Mouse (Mus musculus) heart, embryonic 13.5 days (tissue): ENCODE measurements at regions not wholly inside any gene's neighbourhood (a gene's known extent, or its start where the extent isn't known, plus 50 kb on each side); places are given as distances from the start of the nearest gene placed in this dataset.

Experiments
- ATAC-seq: fragments of 200-750 bp; cut with Nextera tagmentation; 2 replicates; pipeline ENCODE4 v1.8.0; 2017; ENCODE audit warnings: moderate TSS enrichment; ENCODE audit not compliant: insufficient number of reproducible peaks, low FRiP score, low TSS enrichment; ENCODE audit errors: extremely low read depth
- H3K27ac ChIP-seq: fragments of 300-500 bp; sonication (generic); replicated peaks from 2 replicates; pipeline ENCODE4 v1.5.1; 2015; ENCODE audit warnings: moderate library complexity, mild to moderate bottlenecking, inconsistent platforms
- H3K27me3 ChIP-seq: fragments of 300-500 bp; sonication (generic); replicated peaks from 2 replicates; pipeline ENCODE4 v1.6.1; 2015; ENCODE audit warnings: mild to moderate bottlenecking, inconsistent platforms
- H3K36me3 ChIP-seq: fragments of 300-500 bp; sonication (generic); 2 replicates; pipeline ENCODE4 v1.6.1; 2015; ENCODE audit warnings: mild to moderate bottlenecking, inconsistent platforms
- H3K4me1 ChIP-seq: fragments of 300-500 bp; sonication (generic); 2 replicates; pipeline ENCODE4 v1.6.1; 2015; ENCODE audit warnings: inconsistent platforms
- H3K4me2 ChIP-seq: fragments of 300-500 bp; sonication (generic); 2 replicates; pipeline ENCODE4 v1.6.1; 2015; ENCODE audit warnings: inconsistent platforms, mild to moderate bottlenecking, moderate library complexity
- H3K4me3 ChIP-seq: fragments of 300-500 bp; sonication (generic); 2 replicates; pipeline ENCODE4 v1.5.1; 2015; ENCODE audit warnings: moderate library complexity, mild to moderate bottlenecking, inconsistent platforms
- H3K9ac ChIP-seq: fragments of 300-500 bp; sonication (generic); 2 replicates; pipeline ENCODE4 v1.6.1; 2015; ENCODE audit warnings: inconsistent platforms, mild to moderate bottlenecking, moderate library complexity
- H3K9me3 ChIP-seq: fragments of 300-500 bp; sonication (generic); 2 replicates; pipeline ENCODE4 v1.6.1; 2016; ENCODE audit warnings: inconsistent platforms
- WGBS: fragments of 180-500 bp; shearing (Covaris S2); methylation state at CpG from one replicate; pipeline ENCODE4 v1.1.7; 2015; ENCODE audit warnings: mixed read lengths; 5-methylcytosine and 5-hydroxymethylcytosine counted together

DNA sequence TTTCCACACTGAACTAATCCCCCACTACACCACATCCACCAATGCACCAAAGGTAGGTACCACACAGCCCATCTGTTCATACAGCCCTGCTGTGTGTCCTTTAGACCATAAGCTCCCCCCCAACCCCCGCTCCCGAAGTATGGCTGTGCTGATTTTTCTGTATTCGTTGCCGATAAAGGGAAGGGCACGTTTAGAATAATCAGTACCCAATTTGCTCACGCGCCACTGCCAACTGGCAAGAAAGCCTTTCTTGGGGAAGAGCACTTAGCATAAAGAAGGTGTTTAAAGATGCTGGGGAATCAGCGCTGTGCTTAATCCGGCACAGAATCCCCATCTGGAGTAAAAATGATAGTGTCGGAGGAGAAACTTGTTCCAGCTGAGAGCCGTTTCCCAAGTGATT lies 111.4 kb downstream of the Cd83 start:
- Histone ChIP-seq H3K4me1 (peaks cover 2% of the 10 kb centered on the region; the same call in 1 of the 2 replicates), H3K27me3 (no peaks in the 10 kb centered on the region), H3K4me2 (no peak overlapping the region), H3K9me3 (no peaks in the 10 kb centered on the region), H3K4me3 (no peak overlapping the region), H3K27ac (no peak overlapping the region), H3K9ac (no peak overlapping the region), H3K36me3 (no peaks in the 10 kb centered on the region)
- 76% methylated on average over 11 of the region's 11 CpGs for WGBS
- ATAC-seq = no peak

DNA sequence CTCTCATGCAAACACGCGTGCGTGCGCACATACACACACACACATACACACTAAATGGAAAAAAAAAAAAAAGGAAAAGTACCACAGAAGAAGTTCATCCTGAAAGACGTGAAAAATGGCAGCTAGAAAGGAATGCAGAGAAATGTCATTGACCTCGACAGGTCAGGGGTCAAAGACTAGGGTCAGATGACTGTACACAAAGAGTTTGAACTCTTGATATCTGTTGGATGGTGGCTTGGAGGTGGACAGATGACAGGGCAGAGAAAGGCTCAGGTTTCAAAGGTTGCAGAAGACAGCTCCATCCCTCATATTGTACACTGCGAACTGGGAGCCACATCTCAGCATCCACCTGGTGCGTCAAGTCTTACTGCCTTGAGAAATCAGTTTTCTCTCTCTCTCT lies 112.5 kb downstream of the Cd83 start:
- Histone ChIP-seq H3K9me3 (no peaks in the 10 kb centered on the region), H3K27me3 (no peaks in the 10 kb centered on the region), H3K36me3 (no peaks in the 10 kb centered on the region), H3K4me3 (no peak overlapping the region), H3K9ac (no peak overlapping the region), H3K4me2 (no peak overlapping the region), H3K27ac (no peak overlapping the region), H3K4me1 (peaks cover 5% of the 10 kb centered on the region; the same call in 1 of the 2 replicates)
- no peak for ATAC-seq
- WGBS = 79% methylated on average over 8 of the region's 8 CpGs

DNA sequence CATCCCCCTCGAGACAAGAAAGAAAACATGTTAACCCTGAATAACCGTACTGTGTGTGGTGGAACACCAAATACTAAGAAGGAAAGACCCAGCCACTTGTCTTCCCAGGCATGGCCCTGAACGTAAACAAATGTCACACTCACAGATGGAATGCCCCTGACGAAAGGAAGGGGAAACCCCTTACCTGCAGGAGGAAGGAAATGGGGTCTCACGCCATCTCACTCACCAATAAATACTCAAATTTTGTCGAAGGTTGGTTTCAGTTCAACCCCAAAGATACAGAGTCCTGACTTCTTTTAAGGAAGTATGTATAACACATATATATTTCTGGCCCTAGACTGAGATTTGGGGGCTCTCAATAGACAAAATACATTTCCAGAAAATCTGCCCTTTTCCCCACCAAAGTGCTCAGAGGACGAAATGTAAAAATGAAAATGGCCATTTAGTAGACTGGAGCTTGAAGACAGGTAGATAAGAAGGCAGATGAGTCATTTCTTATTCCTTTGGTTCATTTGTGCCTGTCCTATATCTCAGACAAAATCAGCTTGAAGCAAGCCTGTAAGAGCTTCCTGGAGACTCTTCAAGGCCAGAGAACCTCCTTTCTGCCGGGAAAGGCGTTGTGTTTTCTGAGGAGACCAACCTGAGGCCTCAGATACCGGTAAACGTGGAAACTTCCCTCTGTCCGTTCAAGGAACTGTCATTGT lies 114.1 kb downstream of the Cd83 start:
- Histone ChIP-seq H3K4me1 (peaks cover 10% of the 10 kb centered on the region), H3K4me3 (no peak overlapping the region), H3K27ac (no peak overlapping the region), H3K9me3 (no peaks in the 10 kb centered on the region), H3K27me3 (no peaks in the 10 kb centered on the region), H3K36me3 (no peaks in the 10 kb centered on the region), H3K4me2 (no peak overlapping the region), H3K9ac (no peak overlapping the region)
- 67% methylated on average over 12 of the region's 12 CpGs for WGBS
- no peak for ATAC-seq

DNA sequence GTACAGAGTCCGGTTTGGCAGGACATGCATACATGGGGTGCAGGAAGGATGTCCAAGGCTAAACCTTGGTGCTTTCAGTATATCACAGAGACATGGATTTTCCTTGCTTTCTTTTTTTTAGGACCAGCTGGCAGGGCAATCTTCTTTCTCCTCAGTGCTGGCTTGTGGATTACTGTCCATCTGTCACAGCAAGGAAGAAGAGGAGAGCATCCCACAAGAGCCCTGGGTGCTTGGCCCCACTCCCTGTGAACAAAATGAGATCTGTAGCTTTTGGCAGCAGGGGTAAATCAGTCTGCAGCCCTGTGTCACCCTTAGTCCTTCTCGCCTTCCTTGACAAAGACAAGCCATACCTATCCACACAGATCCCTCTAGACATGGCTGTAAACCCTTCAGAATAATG lies 115.5 kb downstream of the Cd83 start:
- Histone ChIP-seq H3K27ac (no peak overlapping the region), H3K27me3 (no peaks in the 10 kb centered on the region), H3K4me3 (no peak overlapping the region), H3K4me1 (peaks cover 10% of the 10 kb centered on the region), H3K36me3 (no peaks in the 10 kb centered on the region), H3K4me2 (no peak overlapping the region), H3K9me3 (no peaks in the 10 kb centered on the region), H3K9ac (no peak overlapping the region)
- WGBS = 83% methylated on average over 2 of the region's 2 CpGs
- ATAC-seq = no peak

DNA sequence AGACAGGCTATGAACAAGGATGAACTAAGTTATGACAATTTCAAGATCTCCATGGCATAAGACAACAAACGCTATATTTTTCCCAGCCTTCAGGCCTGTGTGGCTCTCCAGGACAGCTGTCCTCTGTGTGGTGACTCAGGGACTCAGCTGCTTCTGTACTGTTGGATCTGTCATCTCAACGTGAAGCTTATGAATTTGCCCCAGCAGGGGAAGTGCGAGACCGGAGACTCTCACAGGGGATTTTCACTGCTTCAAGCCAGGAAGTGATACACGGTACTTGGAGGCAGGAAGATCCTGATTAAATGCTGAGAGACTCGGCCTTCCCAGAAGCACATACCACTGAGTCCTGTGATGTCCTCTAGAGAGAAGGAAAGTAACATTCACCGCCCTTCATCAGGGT lies 116.2 kb downstream of the Cd83 start:
- WGBS = 40% methylated on average over 7 of the region's 7 CpGs
- Histone ChIP-seq H3K36me3 (no peaks in the 10 kb centered on the region), H3K4me1 (peaks cover 10% of the 10 kb centered on the region), H3K9me3 (no peaks in the 10 kb centered on the region), H3K27ac (no peak overlapping the region), H3K4me2 (no peak overlapping the region), H3K27me3 (no peaks in the 10 kb centered on the region), H3K9ac (no peak overlapping the region), H3K4me3 (no peak overlapping the region)
- no peak for ATAC-seq

DNA sequence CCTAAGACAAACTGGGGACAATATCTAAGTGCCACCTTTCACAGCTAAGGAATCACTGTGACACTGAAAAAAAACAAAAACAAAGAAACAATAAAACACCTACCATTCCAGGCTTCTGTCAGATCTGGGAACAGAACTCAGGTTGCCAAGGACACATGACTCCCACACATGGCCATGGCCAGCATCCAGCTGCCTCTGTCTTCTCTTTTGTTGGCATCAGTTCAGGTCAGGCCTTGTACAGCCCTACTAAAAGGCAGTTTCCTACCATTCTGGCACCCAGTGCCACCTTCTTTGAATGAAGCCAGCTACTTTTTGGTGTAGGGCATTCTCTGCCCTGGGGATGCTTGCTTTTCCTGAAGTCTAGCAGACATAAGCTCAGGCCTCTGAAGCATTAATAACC lies 118.8 kb downstream of the Cd83 start:
- Histone ChIP-seq H3K9ac (no peak overlapping the region), H3K9me3 (no peaks in the 10 kb centered on the region), H3K36me3 (no peaks in the 10 kb centered on the region), H3K4me2 (no peak overlapping the region), H3K27ac (no peak overlapping the region), H3K4me1 (peaks cover 25% of the 10 kb centered on the region), H3K27me3 (0 out of 2 replicates have a peak, but pooled peaks cover 3% of the 10 kb centered on the region), H3K4me3 (no peak overlapping the region)
- no peak for ATAC-seq

DNA sequence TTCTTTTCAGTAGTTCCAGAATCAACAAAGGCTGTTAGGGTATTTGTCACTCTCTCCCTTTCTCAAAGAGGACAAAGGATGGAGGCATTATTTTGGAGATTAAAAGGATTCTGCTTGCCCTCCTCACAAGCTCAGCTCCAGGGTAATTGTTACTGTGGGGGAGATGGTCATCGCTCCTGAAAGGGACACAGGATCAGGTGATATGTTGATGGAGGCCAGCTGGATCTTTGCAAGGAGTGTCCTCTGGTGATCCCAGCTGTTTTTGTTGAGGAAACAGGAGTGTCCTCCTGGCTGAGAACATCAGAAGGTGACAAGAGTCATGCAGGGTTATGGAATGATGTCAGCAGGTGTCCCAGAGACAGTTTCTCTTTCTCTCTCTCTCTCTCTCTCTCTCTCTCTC lies 119.7 kb downstream of the Cd83 start:
- peaks cover 33% of the 10 kb centered on the region for H3K4me1 ChIP-seq
- H3K9me3 ChIP-seq = no peaks in the 10 kb centered on the region
- no peak for ATAC-seq
- H3K4me2 ChIP-seq = no peak overlapping the region
- H3K27me3 ChIP-seq = 0 out of 2 replicates have a peak, but pooled peaks cover 3% of the 10 kb centered on the region
- no peaks in the 10 kb centered on the region for H3K36me3 ChIP-seq
- WGBS = 57% methylated on average over 1 of the region's 1 CpGs
- no peak overlapping the region for H3K9ac ChIP-seq
- no peak overlapping the region for H3K27ac ChIP-seq
- no peak overlapping the region for H3K4me3 ChIP-seq

DNA sequence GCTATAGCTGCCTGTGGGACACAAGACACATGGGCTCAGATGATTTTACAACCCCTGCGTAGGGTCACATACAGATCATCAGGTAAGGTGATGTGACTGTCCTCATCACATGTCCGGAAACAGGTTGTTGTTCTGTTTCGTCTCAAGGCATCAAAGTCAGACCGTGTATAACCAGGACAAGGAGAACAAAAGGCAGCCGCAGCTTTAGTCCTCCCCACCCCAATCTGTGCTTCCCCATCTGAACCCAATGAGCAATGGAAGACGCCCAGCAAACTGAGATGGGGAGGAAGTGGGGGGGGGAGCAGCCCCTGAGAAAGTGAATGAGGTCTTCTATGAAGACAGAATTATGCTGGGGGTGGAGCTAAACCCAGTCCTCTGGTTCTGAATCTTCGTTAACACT lies 121.7 kb downstream of the Cd83 start:
- H3K4me2 ChIP-seq = no peak overlapping the region
- WGBS = 81% methylated on average over 7 of the region's 7 CpGs
- no peaks in the 10 kb centered on the region for H3K9me3 ChIP-seq
- H3K27me3 ChIP-seq = 0 out of 2 replicates have a peak, but pooled peaks cover 3% of the 10 kb centered on the region
- H3K36me3 ChIP-seq = no peaks in the 10 kb centered on the region
- H3K27ac ChIP-seq = no peak overlapping the region
- no peak overlapping the region for H3K9ac ChIP-seq
- peaks cover 36% of the 10 kb centered on the region for H3K4me1 ChIP-seq
- ATAC-seq = no peak
- H3K4me3 ChIP-seq = no peak overlapping the region

DNA sequence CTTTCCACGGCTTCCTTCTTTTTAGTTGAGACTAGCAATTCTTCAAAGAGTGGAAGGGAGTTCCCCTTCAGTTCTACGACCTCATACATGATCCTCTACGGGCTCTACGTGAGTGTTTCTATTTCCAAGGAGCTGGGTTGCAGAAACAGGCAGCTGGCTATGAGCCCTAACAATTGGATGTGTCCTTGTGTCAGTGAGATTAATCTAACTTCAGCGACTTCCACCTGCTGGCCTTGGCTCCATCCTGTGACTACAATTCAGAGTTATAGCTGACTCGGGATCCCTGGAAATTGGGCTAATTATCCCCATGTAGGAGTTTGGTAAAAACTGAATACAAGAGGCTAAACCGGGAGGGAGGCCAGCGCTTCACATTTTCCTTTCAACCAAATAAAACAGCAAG lies 122.8 kb downstream of the Cd83 start:
- Histone ChIP-seq H3K4me2 (no peak overlapping the region), H3K9ac (no peak overlapping the region), H3K36me3 (no peaks in the 10 kb centered on the region), H3K4me3 (no peak overlapping the region), H3K27ac (no peak overlapping the region), H3K4me1 (peaks cover 35% of the 10 kb centered on the region), H3K9me3 (no peaks in the 10 kb centered on the region), H3K27me3 (0 out of 2 replicates have a peak, but pooled peaks cover 3% of the 10 kb centered on the region)
- ATAC-seq = no peak
- 59% methylated on average over 8 of the region's 8 CpGs for WGBS

DNA sequence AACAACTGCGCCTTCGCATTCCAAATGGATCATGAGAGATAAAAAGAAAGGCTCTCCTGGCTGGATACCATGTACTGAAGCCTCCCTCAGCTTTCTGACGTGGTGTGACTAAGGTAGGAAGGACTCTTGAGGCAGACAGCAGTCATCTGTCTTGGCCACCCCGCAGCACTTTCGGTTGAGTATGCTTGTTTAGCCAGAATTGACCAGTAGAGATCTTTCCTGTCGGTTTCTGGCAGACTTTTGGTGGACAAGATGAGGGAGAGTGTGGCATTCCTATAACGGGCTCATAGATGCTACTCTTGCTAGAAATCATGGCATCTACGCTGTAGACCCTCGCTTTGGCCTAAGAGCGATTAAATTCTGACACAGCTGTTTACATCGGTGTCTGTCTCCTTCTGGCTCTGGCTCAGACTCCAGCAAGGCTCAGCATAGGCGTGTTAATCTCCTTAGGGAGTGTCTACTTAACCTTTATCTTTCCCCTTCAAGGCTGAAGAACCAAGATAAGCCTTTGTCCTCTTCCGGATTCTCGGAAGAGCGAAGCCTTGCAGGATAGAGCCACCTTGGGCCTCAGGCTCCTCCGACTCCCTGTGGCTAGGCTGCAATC lies 123.6 kb downstream of the Cd83 start:
- no peaks in the 10 kb centered on the region for H3K36me3 ChIP-seq
- no peak for ATAC-seq
- H3K27me3 ChIP-seq = 0 out of 2 replicates have a peak, but pooled peaks cover 3% of the 10 kb centered on the region
- WGBS = 29% methylated on average over 16 of the region's 16 CpGs
- no peaks in the 10 kb centered on the region for H3K9me3 ChIP-seq
- no peak overlapping the region for H3K9ac ChIP-seq
- H3K4me3 ChIP-seq = no peak overlapping the region
- H3K4me1 ChIP-seq = peaks cover 35% of the 10 kb centered on the region
- no peak overlapping the region for H3K27ac ChIP-seq
- peak overlapping the region; percentile 53 for H3K4me2 ChIP-seq

DNA sequence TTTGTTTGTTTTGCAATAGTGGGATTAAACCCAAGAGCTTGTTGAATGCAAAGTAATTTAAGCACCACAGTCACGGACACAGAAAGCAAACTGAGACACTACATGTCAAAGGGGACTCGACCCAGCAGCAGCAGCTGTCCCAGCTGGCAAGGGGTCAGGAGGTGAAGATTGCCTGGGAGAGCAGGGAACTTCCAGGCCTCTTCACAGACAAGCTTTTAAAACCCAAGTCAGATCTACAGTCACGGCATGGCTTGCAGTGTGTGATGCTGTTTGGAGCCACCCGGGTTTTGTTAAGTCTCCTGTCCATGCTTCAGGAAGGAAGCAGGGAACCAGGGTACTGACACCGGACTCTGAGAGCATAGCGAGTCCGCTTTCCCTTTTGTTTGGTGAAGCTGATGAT lies 125.4 kb downstream of the Cd83 start:
- no peak overlapping the region for H3K4me2 ChIP-seq
- H3K4me3 ChIP-seq = no peak overlapping the region
- ATAC-seq = no peak
- 37% methylated on average over 7 of the region's 7 CpGs for WGBS
- H3K27me3 ChIP-seq = 0 out of 2 replicates have a peak, but pooled peaks cover 3% of the 10 kb centered on the region
- H3K4me1 ChIP-seq = peaks cover 30% of the 10 kb centered on the region
- H3K9me3 ChIP-seq = peaks cover 4% of the 10 kb centered on the region; the same call in 1 of the 2 replicates
- H3K36me3 ChIP-seq = no peaks in the 10 kb centered on the region
- H3K27ac ChIP-seq = no peak overlapping the region
- no peak overlapping the region for H3K9ac ChIP-seq

DNA sequence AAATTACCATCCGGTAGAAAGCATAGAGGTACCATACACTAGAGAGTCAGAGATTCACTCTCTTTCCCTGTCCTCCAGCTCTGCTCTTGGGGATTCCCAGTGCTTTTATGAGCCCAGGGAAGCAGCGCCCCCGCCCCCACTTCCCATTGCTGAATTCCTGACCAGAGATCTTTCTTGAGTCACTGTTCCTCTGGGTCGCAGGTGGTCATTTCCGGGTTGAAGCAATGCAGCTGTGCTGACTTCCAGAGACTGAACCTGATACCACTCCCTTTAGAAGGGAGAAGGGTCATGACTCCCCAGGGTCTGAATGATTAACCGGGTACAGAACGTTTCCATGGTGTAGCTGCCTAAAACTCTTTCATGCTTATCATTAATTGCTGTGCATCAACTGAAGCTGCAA lies 128.9 kb downstream of the Cd83 start:
- Histone ChIP-seq H3K9me3 (peaks cover 7% of the 10 kb centered on the region; the same call in 1 of the 2 replicates), H3K4me1 (peaks cover 14% of the 10 kb centered on the region), H3K27ac (no peak overlapping the region), H3K36me3 (no peaks in the 10 kb centered on the region), H3K27me3 (no peaks in the 10 kb centered on the region), H3K9ac (no peak overlapping the region), H3K4me2 (no peak overlapping the region), H3K4me3 (no peak overlapping the region)
- WGBS = 40% methylated on average over 7 of the region's 7 CpGs
- no peak for ATAC-seq
